10 mouse cellular contexts compared by ENCODE assay signal in genomic region chr2:61804382-61804840, GRCm38 (mm10). TPM values are rescaled to one million over a fixed set of nuclear protein-coding genes. Genes with fewer than 3 reads are reported as not detected.
DNase-seq lines count a peak whose midpoint lies in the region; ATAC-seq and TF ChIP-seq lines count a peak whose summit lies in the region.
"Had no signal": no experiment of that assay in that cellular context is flagged by ENCODE, and none has a peak within 500 bp of the region (broad histone marks: within the 10 kb centered on the region; RNA-seq: fewer than 3 reads in every experiment).

No protein-coding gene starts in this region.

- H3K9me3 ChIP-seq in midbrain, embryonic 16.5 days (replicated peaks; ENCODE audit: control insufficient read depth, low read length, poor library complexity, severe bottlenecking) = no peaks in the 10 kb centered on the region
- H3K9me3 ChIP-seq in midbrain, postnatal 0 days (ENCODE audit: low read length) = no peaks in the 10 kb centered on the region
- H3K9me3 ChIP-seq: limb, embryonic 15.5 days had no signal

- H3K4me2 ChIP-seq in midbrain, embryonic 16.5 days (ENCODE audit: low read length) = no peak overlapping the region
- no peak overlapping the region for H3K4me2 ChIP-seq in midbrain, postnatal 0 days (ENCODE audit: low read depth, low read length, poor library complexity, severe bottlenecking)

- H3K36me3 ChIP-seq in midbrain, embryonic 16.5 days (ENCODE audit: control insufficient read depth, insufficient read depth, low read length) = no peaks in the 10 kb centered on the region
- 0 out of 2 replicates have a peak, but pooled peaks cover 4% of the 10 kb centered on the region for H3K36me3 ChIP-seq in midbrain, postnatal 0 days (ENCODE audit: insufficient read depth, low read length)
- H3K36me3 ChIP-seq: limb, embryonic 15.5 days had no signal

- peak; percentile 24 for DNase-seq in embryo, embryonic 10 days (ENCODE audit: low spot score)
- no peak for DNase-seq in embryo, embryonic 10.5 days (ENCODE audit: low spot score)
- DNase-seq in midbrain, postnatal 0 days (ENCODE audit: low spot score) = no peak
- DNase-seq in layer of hippocampus, adult 9-11 months = peak; percentile 86
- peak; percentile 76 for DNase-seq in telencephalon, adult 2 months (ENCODE audit: low read depth, low spot score)
- no peak for DNase-seq in kidney, postnatal 10 days
- no peak for DNase-seq in urinary bladder, postnatal 25 days (ENCODE audit: low spot score)
- DNase-seq: heart, postnatal 4 days had no signal

- no peak overlapping the region for H3K4me3 ChIP-seq in midbrain, embryonic 16.5 days (ENCODE audit: low read depth, low read length)
- H3K4me3 ChIP-seq in midbrain, postnatal 0 days (ENCODE audit: low read depth, low read length) = no peak overlapping the region

- peak; percentile 12; the same call in 1 of the 2 replicates for ATAC-seq in midbrain, embryonic 16.5 days
- no peak for ATAC-seq in midbrain, postnatal 0 days (ENCODE audit: low FRiP score)

- H3K4me1 ChIP-seq in midbrain, embryonic 16.5 days (ENCODE audit: control insufficient read depth, insufficient read depth, low read length) = peaks cover 10% of the 10 kb centered on the region; the same call in 1 of the 2 replicates
- no peaks in the 10 kb centered on the region for H3K4me1 ChIP-seq in midbrain, postnatal 0 days (ENCODE audit: insufficient read depth, low read length)

- peaks cover 32% of the 10 kb centered on the region for H3K27me3 ChIP-seq in midbrain, embryonic 16.5 days (ENCODE audit: control insufficient read depth, insufficient read depth, low read depth, low read length)
- peaks cover 38% of the 10 kb centered on the region for H3K27me3 ChIP-seq in midbrain, postnatal 0 days (ENCODE audit: insufficient read depth, low read length)

- TF ChIP-seq CTCF in midbrain, postnatal 0 days (IDR thresholded peaks at IDR 0.05) = no peak

- H3K9ac ChIP-seq in midbrain, embryonic 16.5 days (ENCODE audit: low read depth, low read length) = no peak overlapping the region
- no peak overlapping the region for H3K9ac ChIP-seq in midbrain, postnatal 0 days (replicated peaks; ENCODE audit: low read length, poor library complexity, severe bottlenecking)
- H3K9ac ChIP-seq: limb, embryonic 15.5 days had no signal

- H3K27ac ChIP-seq in midbrain, embryonic 16.5 days (ENCODE audit: low read length) = no peak overlapping the region
- H3K27ac ChIP-seq in midbrain, postnatal 0 days (ENCODE audit: low read depth, low read length) = no peak overlapping the region
- H3K27ac ChIP-seq: limb, embryonic 15.5 days had no signal

- 2% methylated on average over 10 of the region's 10 CpGs for WGBS in midbrain, embryonic 16.5 days
- 3% methylated on average over 10 of the region's 10 CpGs for WGBS in midbrain, postnatal 0 days

RNA-seq across cellular contexts. Expression of gene Tbr1, which starts 1.7 kb away (rescaled TPM):
- 2.4 and 3.3 TPM in 2 replicates for polyA plus RNA-seq in midbrain, embryonic 16.5 days (2015; fragmentation: Nextera tagmentation; extraction: Ambion mirVana)
- 1.1 and 1.2 TPM in 2 replicates for total RNA-seq in midbrain, postnatal 0 days (2014; rRNA removed)
- 0.07 and 0.60 TPM in 2 replicates for polyA plus RNA-seq in midbrain, postnatal 0 days (2015; fragmentation: Nextera tagmentation; extraction: Ambion mirVana)
- total RNA-seq: heart, postnatal 4 days had no signal

Comparison
In these comparisons a context has a peak if more than half of its experiments do, and no peak if none do; other contexts are left out.
1. DNase-seq: peak in embryo, embryonic 10 days (single experiment), layer of hippocampus, adult 9-11 months (single experiment) and telencephalon, adult 2 months (single experiment); none in embryo, embryonic 10.5 days (single experiment), midbrain, postnatal 0 days (single experiment), kidney, postnatal 10 days (single experiment) and urinary bladder, postnatal 25 days (single experiment).